Mouse (Mus musculus): Measurements from ENCODE around the gene Ucp1. TPM values are rescaled to one million over a fixed set of nuclear protein-coding genes. Genes with fewer than 3 reads are reported as not detected.

The Ucp1 gene
- not detected in 2 replicates for polyA plus RNA-seq (2015; fragmentation: Nextera tagmentation; extraction: Ambion mirVana)

GRCm38 (mm10) chr8:83290176-83290575, at the start of gene Ucp1:
TSS of gene Ucp1 (plus strand) at chr8:83290352.
- H3K4me1 ChIP-seq: 0 out of 2 replicates have a peak, but pooled peaks cover 4% of the 10 kb centered on the region
- no peak; the same call in 1 of the 2 replicates for ATAC-seq (ENCODE audit: insufficient read depth, low FRiP score, low read depth)
- H3K27ac ChIP-seq: no peak within 1 kb of the TSS
- WGBS: 3% methylated on average over 20 of the region's 20 CpGs
- no peaks in the 10 kb centered on the region for H3K36me3 ChIP-seq
- no peak within 1 kb of the TSS for H3K9ac ChIP-seq
- peak within 1 kb of the TSS; percentile 59 for H3K4me2 ChIP-seq
- H3K27me3 ChIP-seq (replicated peaks): peaks cover 11% of the 10 kb centered on the region
- H3K4me3 ChIP-seq (replicated peaks): peak within 1 kb of the TSS; percentile 25
- no peaks in the 10 kb centered on the region for H3K9me3 ChIP-seq

GRCm38 (mm10) chr8:83244151-83244550, 46.0 kb upstream of the Ucp1 start:
- H3K4me1 ChIP-seq: no peaks in the 10 kb centered on the region
- H3K4me3 ChIP-seq (replicated peaks): no peak overlapping the region
- no peak overlapping the region for H3K9ac ChIP-seq
- no peak for ATAC-seq (ENCODE audit: insufficient read depth, low FRiP score, low read depth)
- H3K27ac ChIP-seq: no peak overlapping the region
- no peaks in the 10 kb centered on the region for H3K27me3 ChIP-seq (replicated peaks)
- H3K36me3 ChIP-seq: no peaks in the 10 kb centered on the region
- WGBS: 81% methylated on average over 7 of the region's 7 CpGs
- H3K9me3 ChIP-seq: no peaks in the 10 kb centered on the region
- H3K4me2 ChIP-seq: no peak overlapping the region

DNA sequence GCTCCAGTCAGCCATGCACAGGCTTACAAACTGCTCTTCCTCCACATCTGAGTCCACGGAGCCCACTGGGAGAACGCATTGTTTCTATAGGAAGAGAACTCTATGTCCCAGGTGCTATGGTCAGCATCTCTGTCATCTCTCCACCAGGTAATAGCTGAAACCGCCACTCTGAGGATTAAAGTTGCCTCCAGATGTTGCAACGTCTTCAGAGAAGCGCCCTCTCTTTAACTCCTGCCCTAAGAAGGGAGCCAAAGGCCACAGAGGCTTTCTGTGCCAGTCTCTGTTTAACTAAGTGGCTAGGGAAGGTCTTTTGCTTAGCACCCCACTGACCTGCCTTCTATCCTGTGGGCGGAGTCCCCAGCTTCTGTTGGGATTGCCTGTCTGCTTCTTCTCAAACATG, 39.3 kb upstream of the Ucp1 start:
- H3K36me3 ChIP-seq: no peaks in the 10 kb centered on the region
- H3K27ac ChIP-seq: no peak overlapping the region
- H3K4me2 ChIP-seq: no peak overlapping the region
- ATAC-seq (ENCODE audit: insufficient read depth, low FRiP score, low read depth): no peak
- no peaks in the 10 kb centered on the region for H3K4me1 ChIP-seq
- H3K4me3 ChIP-seq (replicated peaks): no peak overlapping the region
- no peaks in the 10 kb centered on the region for H3K27me3 ChIP-seq (replicated peaks)
- H3K9me3 ChIP-seq: no peaks in the 10 kb centered on the region
- H3K9ac ChIP-seq: no peak overlapping the region
- 74% methylated on average over 6 of the region's 6 CpGs for WGBS

DNA sequence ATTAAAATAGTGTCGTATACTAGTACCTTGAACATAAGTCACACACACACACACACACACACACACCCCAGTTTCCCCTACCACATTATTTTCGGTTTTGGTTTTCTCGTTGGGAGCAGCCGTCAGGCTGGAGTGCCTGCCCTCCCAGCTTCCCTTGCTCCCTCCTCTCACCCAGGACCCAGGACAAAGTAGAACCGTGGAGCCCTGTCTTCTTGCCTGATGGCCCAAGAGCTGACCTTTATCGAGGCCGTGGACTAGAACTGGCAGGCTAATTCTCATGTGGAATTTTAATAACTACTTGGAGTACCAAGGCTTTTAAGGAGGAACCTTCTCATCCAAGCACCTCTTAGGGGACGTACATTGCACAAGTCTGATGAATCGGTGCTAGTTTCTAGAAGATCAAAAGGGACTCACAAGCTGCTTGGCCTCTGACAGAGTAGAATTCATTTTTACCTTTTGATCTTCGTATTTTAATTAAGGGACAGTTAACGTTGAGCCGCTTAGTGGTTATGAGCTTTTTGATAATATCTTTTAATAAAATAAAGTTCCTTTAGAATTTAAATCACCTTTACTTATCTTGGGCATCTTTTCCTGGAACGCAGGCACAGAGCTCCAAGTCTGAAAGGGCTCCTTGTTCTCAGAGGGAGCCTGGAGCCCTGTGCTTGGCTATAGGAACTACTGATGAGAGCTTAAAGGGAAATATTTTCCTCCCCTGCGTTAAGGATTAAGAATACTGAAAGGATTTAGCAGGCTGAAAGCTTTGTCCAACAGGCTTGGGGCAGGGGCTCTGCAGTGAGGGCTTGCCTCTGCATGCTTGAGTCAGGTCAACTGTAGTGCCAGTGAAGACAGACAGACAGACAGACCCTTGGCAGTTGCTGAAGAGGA, 38.5 kb upstream of the Ucp1 start:
- Histone ChIP-seq H3K9ac (no peak overlapping the region), H3K4me1 (no peaks in the 10 kb centered on the region), H3K27ac (no peak overlapping the region), H3K27me3 (replicated peaks) (no peaks in the 10 kb centered on the region), H3K4me3 (replicated peaks) (no peak overlapping the region), H3K4me2 (no peak overlapping the region), H3K9me3 (no peaks in the 10 kb centered on the region), H3K36me3 (no peaks in the 10 kb centered on the region)
- no peak for ATAC-seq (ENCODE audit: insufficient read depth, low FRiP score, low read depth)
- 72% methylated on average over 14 of the region's 14 CpGs for WGBS

DNA sequence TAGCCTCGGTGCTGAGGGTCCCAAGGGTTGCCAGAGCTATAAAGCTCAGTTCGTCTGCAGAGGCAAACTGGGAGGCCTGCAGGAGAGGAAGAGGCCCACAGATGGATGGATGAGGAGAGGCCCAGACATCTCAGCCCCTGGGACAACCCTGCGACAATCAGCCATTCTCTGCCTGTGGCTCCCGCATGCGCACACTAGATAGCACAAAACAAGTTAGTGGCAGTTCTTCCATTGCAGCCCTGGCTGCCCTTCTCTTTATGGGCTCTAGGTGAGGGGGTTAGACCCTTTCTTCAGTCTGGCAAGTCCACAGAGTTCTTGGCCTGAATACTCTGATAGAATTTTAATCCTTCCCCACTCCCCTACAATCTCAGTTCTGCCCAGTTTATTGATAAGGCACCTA, 37.4 kb upstream of the Ucp1 start:
- WGBS: 83% methylated on average over 5 of the region's 5 CpGs
- ATAC-seq (ENCODE audit: insufficient read depth, low FRiP score, low read depth): no peak
- Histone ChIP-seq H3K4me2 (no peak overlapping the region), H3K27ac (no peak overlapping the region), H3K4me3 (replicated peaks) (no peak overlapping the region), H3K9ac (no peak overlapping the region), H3K36me3 (no peaks in the 10 kb centered on the region), H3K27me3 (replicated peaks) (no peaks in the 10 kb centered on the region), H3K9me3 (no peaks in the 10 kb centered on the region), H3K4me1 (no peaks in the 10 kb centered on the region)

DNA sequence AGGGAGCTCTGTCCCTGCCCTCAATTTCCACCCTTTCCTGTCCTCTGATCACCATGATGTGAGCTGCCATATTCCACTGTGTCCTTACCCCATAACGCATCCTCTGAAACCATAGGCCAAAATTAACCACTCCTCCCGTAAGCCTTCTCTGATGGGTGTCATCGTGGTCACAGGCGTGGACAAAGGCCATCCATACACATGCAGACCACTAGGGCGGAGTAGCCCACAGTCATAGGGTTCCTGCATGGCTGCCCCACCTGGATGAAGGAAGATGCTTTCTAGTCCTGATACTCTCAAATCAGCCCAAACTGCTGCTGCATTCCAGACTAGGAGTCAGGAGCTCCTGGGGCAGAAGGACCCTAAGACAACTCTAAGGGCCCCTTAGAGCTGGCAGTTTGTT, 32.5 kb upstream of the Ucp1 start:
- ATAC-seq (ENCODE audit: insufficient read depth, low FRiP score, low read depth): no peak
- H3K4me3 ChIP-seq (replicated peaks): no peak overlapping the region
- H3K4me2 ChIP-seq: no peak overlapping the region
- H3K9ac ChIP-seq: no peak overlapping the region
- no peaks in the 10 kb centered on the region for H3K27me3 ChIP-seq (replicated peaks)
- no peaks in the 10 kb centered on the region for H3K4me1 ChIP-seq
- no peak overlapping the region for H3K27ac ChIP-seq
- H3K36me3 ChIP-seq: peaks cover 6% of the 10 kb centered on the region; the same call in 1 of the 2 replicates
- H3K9me3 ChIP-seq: no peaks in the 10 kb centered on the region
- WGBS: 89% methylated on average over 5 of the region's 5 CpGs

DNA sequence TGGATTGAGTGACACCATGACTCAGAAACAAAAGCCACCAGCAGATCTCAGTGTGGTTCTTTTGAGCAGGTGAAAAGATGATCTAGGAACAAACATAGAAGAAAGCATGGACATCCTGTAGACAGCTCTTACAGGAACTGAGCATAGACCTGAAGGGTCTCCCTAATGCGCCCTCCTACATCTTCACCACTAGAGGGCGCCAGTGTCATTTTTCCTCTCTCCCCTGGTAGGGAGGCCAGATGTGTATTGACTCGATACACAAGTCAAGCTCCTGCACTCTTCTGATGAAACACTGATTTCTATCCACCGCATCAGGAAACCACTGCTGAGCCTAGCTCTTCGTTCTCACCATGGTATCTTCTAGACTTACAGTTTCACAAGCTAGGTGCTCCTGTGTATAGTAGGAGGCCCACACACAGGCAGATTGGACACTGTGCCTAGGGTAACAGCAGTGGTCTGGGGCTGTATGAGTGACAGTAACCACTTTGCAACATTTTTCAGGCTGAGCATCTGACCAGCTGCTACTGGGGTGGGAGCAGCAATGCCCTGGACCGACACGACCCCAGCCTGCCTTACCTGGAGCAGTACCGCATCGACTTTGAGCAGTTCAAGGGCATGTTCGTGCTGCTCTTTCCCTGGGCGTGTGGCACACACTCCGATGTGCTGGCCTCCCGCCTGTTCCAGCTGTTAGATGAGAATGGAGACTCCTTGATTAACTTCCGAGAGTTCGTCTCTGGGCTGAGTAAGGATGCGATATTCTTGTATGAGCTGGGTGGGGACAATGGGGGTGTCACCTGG, 29.5 kb upstream of the Ucp1 start:
- no peak overlapping the region for H3K9ac ChIP-seq

GRCm38 (mm10) chr8:83271172-83271571, 19.0 kb upstream of the Ucp1 start:
- Histone ChIP-seq H3K4me3 (replicated peaks) (no peak overlapping the region), H3K36me3 (peaks cover 7% of the 10 kb centered on the region; the same call in 1 of the 2 replicates), H3K27me3 (replicated peaks) (no peaks in the 10 kb centered on the region), H3K9ac (no peak overlapping the region), H3K4me2 (no peak overlapping the region), H3K27ac (no peak overlapping the region), H3K9me3 (no peaks in the 10 kb centered on the region), H3K4me1 (no peaks in the 10 kb centered on the region)
- ATAC-seq (ENCODE audit: insufficient read depth, low FRiP score, low read depth): no peak
- WGBS: 93% methylated on average over 14 of the region's 14 CpGs

More for the DNA sequence above, 29.5 kb upstream of the Ucp1 start:
- Histone ChIP-seq H3K9me3 (no peaks in the 10 kb centered on the region), H3K27ac (no peak overlapping the region), H3K36me3 (peaks cover 6% of the 10 kb centered on the region; the same call in 1 of the 2 replicates), H3K4me1 (no peaks in the 10 kb centered on the region), H3K27me3 (replicated peaks) (no peaks in the 10 kb centered on the region), H3K4me3 (replicated peaks) (no peak overlapping the region), H3K4me2 (no peak overlapping the region)
- 70% methylated on average over 16 of the region's 16 CpGs for WGBS
- ATAC-seq (ENCODE audit: insufficient read depth, low FRiP score, low read depth): peak; percentile 77; the same call in 1 of the 2 replicates

DNA sequence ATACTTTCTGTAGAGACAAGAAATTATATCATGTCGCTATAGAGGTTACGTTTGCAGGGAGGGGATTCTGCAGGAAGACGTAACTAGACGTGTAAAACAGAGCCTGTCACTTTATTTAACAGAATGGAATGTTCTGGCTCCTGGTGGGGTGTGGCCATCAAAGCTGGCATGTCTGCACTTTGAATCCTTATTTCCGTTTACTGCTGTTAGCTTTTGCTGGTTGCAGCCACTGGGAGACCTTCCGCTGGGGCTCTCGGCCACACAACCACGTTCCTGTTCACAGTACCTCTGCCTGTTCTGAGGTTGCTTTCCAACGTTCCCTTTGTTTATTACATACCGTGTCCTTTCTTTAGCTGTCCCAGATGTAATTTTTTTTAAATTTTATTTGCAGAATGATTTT, 17.7 kb upstream of the Ucp1 start:
- H3K9me3 ChIP-seq: no peaks in the 10 kb centered on the region
- 69% methylated on average over 10 of the region's 10 CpGs for WGBS
- no peak overlapping the region for H3K9ac ChIP-seq
- H3K27ac ChIP-seq: no peak overlapping the region
- no peak overlapping the region for H3K4me2 ChIP-seq
- no peak for ATAC-seq (ENCODE audit: insufficient read depth, low FRiP score, low read depth)
- peaks cover 7% of the 10 kb centered on the region; the same call in 1 of the 2 replicates for H3K36me3 ChIP-seq
- no peaks in the 10 kb centered on the region for H3K4me1 ChIP-seq
- H3K4me3 ChIP-seq (replicated peaks): no peak overlapping the region
- no peaks in the 10 kb centered on the region for H3K27me3 ChIP-seq (replicated peaks)

- H3K36me3 ChIP-seq: peaks cover 7% of the 10 kb centered on the region; the same call in 1 of the 2 replicates
- WGBS: 54% methylated on average over 11 of the region's 11 CpGs
These were observed 15.7 kb upstream of the Ucp1 start for GRCm38 (mm10) chr8:83274470-83274869.

GRCm38 (mm10) chr8:83278431-83278830, 11.7 kb upstream of the Ucp1 start:
- ATAC-seq (ENCODE audit: insufficient read depth, low FRiP score, low read depth): no peak
- Histone ChIP-seq H3K4me1 (no peaks in the 10 kb centered on the region), H3K36me3 (0 out of 2 replicates have a peak, but pooled peaks cover under 1% of the 10 kb centered on the region), H3K4me2 (no peak overlapping the region), H3K4me3 (replicated peaks) (no peak overlapping the region), H3K27ac (no peak overlapping the region), H3K9me3 (no peaks in the 10 kb centered on the region), H3K9ac (no peak overlapping the region), H3K27me3 (replicated peaks) (no peaks in the 10 kb centered on the region)
- 75% methylated on average over 6 of the region's 6 CpGs for WGBS

More at GRCm38 (mm10) chr8:83274470-83274869, 15.7 kb upstream of the Ucp1 start:
- no peak overlapping the region for H3K9ac ChIP-seq
- no peaks in the 10 kb centered on the region for H3K27me3 ChIP-seq (replicated peaks)
- H3K4me1 ChIP-seq: no peaks in the 10 kb centered on the region
- no peak overlapping the region for H3K27ac ChIP-seq
- no peak overlapping the region for H3K4me2 ChIP-seq
- no peaks in the 10 kb centered on the region for H3K9me3 ChIP-seq
- no peak overlapping the region for H3K4me3 ChIP-seq (replicated peaks)
- no peak for ATAC-seq (ENCODE audit: insufficient read depth, low FRiP score, low read depth)

DNA sequence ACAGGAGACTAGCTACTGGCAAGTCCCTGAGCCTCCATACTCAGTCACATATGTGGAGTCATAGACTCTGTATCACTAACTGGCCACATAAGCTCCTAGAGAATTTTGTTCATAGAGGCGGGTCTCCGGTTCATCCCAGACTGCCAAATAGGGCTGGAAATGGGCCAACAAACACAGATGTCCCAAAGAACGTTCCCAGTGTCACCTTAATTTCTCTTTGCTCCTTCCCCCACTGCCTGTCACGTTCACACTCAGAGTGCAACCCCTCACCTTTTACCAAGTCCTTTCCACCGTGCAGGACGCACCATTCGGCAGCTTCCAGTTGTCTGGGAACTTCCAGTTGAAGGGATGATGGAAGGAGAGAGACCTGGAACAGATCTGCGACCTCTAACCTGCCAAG, 4.8 kb upstream of the Ucp1 start:
- Histone ChIP-seq H3K36me3 (no peaks in the 10 kb centered on the region), H3K27ac (no peak overlapping the region), H3K4me1 (0 out of 2 replicates have a peak, but pooled peaks cover 4% of the 10 kb centered on the region), H3K4me2 (no peak overlapping the region), H3K9me3 (no peaks in the 10 kb centered on the region), H3K27me3 (replicated peaks) (peaks cover 6% of the 10 kb centered on the region), H3K4me3 (replicated peaks) (no peak overlapping the region), H3K9ac (no peak overlapping the region)
- WGBS: 76% methylated on average over 8 of the region's 8 CpGs
- ATAC-seq (ENCODE audit: insufficient read depth, low FRiP score, low read depth): no peak

Measured in stomach, embryonic 15.5 days (tissue).